Mouse (Mus musculus): ENCODE data around the gene Ankrd33.
"Not testable (repeated sequence)": the region's sequence is repeated elsewhere in the genome, so short reads cannot be mapped to it uniquely, and the experiment has no call there.

Ankrd33 gene

DNA sequence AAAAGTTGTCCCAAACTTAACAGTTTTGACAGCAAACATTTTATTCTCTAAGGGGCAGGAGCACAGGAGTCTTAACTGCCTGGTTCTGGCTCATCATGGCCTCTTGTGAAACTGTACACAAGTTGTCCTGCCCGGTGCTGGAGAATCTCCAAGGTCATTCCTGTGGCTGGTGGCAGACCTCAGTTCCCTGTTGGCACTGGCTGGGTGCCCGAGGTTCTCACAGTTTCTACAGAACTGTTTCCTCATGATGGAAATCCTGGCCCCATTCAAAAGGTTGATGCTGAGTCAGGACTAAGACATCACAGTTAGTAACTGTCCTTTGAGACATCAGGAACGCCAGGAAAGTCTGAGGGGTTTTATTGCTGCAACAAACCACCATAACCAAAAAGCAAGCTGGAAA, 28.6 kb upstream of the Ankrd33 start:
- DNase-seq, result no peak

- no peak for DNase-seq
These were observed 27.3 kb upstream of the Ankrd33 start for GRCm38 (mm10) chr15:101088291-101088690.

DNA sequence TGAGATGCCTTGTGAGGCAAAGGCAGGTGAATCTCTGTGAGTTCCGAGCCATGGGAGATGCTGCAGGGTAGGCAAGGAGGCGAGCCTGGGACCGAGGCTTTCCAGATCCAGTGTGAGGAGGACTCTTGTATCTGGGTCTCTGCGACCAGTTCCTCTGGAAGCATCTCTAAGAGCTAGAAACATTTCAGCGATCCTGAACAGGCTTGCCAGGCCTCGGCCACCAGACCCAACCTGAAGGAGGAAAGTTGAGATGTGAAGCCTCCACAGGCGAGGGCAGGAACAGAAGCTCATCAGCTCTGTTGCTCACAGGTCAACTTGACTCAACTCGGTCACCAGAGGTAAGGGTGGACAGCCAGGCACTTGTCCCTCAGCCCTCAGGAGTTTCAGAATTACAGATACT, 24.0 kb upstream of the Ankrd33 start:
- no peak for DNase-seq

DNA sequence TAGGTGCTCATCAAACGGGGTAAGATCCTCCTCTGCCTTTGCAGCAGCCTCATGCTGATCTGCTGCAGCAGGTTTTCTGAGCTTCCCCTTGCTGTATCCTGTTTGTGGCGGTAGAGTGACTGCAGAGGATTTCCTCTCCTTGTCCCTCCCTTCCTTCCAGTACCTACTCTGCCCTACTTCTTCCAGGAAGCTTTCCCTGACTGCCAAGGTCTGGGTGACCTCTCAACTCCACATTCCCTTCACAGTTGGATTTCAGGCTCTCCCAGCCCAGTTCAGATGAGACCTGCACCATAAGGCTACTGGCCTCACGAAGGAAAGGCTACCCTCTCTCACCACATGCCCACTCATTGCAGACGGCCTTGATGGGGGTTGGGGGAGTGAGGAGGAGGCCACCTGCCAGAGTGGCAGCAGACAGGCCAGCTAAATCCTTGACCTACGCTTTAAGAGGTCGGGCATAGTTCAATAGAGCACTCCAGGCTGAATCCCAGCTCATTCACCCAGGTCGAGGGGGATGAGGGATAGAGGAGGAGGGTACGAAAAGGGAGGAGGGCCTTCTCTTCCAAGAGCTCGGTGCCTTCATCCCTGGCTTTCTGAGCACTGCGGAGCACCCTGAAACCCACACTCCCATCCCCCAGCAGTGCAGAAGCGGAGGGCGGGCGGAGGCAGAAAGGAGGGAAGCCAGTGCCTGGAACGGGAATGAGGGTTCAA, 23.3 kb upstream of the Ankrd33 start:
- DNase-seq, result no peak

GRCm38 (mm10) chr15:101092829-101093648, 22.5 kb upstream of the Ankrd33 start:
- no peak for DNase-seq

DNA sequence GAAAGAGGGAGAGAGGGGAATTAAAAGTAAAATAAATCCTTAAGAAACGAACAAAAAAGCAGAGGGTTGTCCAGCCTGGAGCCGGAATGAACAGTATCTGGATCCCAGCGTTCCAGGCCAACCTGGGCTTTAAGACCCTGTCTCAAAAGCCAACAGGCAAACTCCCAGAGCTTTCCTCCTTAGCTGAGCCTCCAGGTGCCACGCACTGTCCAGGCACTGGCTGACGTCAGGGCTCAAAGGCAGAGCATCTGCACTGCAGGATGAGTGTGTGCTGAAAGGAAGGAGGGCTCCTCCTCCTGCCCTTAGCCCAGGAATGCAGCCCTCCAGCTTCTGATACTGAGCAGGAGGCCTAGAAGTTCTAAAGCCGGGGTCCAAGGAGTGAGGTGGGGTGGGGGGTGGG, 21.6 kb upstream of the Ankrd33 start:
- no peak for DNase-seq

- no peak for DNase-seq
These were observed 20.6 kb upstream of the Ankrd33 start for GRCm38 (mm10) chr15:101094979-101095378.

- DNase-seq, result no peak
These were observed 20.2 kb upstream of the Ankrd33 start for GRCm38 (mm10) chr15:101095392-101095791.

GRCm38 (mm10) chr15:101097985-101098651, 17.4 kb upstream of the Ankrd33 start:
- DNase-seq, result no peak

DNA sequence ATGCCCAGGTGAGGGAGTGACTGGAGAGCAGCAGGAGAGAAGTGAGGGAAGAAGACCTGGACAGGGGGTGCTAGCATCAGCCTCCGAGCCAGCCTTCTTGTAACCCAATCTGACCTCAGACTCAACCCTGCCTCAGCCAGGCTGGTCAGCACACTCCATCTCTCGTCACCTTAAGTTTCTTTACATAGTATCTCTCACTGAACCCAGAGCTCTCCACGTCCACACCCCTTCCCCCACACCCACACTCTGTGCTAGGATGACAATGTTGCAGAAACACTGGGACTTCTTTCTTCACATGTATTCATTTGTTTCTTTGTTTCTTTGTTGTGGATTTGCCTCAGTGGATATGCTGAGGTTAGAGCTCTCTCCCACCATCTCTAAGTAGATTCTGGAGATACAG, 14.6 kb upstream of the Ankrd33 start:
- DNase-seq, result no peak

DNA sequence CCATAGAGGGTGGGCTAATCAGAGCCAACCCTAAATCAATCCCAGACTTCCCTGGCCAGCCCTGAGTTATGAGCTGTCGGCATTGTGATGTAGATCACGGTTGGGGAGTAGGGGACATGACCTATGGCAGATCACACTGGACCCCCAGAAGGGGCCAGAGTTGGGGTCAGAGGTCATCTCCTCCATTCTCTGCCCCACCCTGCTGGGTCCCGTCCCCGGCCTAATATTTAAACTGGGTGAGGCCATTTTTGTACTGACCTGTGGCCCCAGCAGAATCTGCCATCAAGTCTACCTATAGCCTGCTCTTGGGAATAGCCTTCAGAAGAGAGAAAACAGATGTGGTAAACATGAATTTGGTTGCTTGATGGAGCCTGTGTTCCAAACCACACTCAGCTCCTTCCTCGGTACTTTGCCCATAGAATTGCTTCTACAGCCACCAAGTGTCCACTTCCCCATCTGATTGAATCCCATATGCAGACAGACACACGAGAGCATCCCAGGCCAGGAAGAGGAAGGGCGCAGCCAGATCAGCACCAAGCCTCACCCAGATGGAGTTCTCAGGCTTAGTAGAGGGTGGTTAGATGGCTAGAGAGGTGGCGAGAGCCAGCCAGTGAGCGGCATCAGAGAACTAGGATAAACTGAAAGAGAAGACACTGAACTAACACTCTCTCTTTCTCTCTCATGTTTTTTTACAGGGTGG, 11.8 kb upstream of the Ankrd33 start:
- no peak for DNase-seq

DNA sequence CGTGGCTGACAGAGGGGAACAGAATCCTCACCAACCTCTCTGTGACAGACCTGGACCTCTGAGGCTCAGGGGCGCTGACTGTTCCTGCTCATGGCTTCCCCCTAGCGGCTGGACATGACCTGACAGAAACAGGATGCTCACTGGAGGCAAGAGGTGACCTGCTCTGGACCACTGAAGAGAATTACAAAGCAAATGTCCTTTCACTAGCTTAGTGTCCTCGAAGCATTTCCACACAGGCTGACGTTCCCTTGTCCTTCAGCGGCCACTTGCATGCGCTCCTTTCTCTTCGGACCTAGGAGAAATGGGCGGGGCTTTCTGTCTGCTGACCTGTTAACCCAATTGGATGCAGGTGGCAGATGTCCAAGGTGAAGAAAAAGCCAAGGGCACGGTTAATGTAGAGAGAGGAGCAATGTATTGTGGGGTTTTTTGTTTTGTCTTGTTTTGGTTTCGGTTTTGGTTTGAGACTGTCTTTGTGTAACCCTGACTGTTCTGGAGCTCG, 10.0 kb upstream of the Ankrd33 start:
- peak; percentile 76 for DNase-seq

DNA sequence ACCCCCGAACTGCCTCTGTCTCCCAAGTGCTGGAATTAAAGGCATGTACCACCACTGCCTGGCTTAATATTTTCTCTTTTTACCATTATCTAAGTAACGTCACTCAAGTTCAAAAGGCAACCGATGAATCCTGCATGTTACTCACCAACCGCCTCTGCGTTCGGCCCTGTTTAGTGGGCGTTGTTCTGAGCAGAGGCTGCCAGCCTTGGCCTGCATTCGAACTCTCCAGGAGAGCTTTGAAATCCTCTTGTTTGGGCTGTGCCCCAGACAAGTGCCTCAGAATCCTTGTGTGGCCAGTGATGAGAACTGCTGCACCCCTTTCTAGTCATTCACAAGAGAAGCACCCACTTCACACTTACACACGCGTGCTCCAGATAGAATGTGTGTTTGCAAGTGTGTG, 9.5 kb upstream of the Ankrd33 start:
- DNase-seq, result no peak

GRCm38 (mm10) chr15:101107906-101108671, 7.5 kb upstream of the Ankrd33 start:
- DNase-seq, result no peak

DNA sequence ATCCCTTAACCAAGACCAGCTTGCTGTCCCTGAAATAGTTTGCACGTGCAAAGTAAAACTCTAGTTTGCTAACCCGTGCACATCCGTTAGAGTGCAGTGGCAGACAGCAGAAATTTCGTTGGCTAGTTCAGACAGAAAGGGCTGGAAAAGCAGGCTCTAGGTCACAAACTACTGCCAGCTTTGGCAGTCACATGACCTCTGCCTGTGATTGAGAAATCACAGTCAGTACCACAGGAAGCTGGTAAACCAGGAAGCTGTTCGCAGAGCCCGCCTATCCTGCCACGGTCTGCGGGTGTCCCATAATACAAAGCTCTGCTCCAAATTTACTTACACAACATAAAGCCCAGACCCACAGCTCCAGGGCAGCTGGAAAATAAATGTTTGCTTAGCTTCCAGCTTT, 2.4 kb upstream of the Ankrd33 start:
- no peak for DNase-seq

GRCm38 (mm10) chr15:101113778-101114177, 1.8 kb upstream of the Ankrd33 start:
- DNase-seq, result not testable (repeated sequence)

- no peak for DNase-seq
These were observed 3.0 kb downstream of the Ankrd33 start for GRCm38 (mm10) chr15:101118399-101119125.

DNA sequence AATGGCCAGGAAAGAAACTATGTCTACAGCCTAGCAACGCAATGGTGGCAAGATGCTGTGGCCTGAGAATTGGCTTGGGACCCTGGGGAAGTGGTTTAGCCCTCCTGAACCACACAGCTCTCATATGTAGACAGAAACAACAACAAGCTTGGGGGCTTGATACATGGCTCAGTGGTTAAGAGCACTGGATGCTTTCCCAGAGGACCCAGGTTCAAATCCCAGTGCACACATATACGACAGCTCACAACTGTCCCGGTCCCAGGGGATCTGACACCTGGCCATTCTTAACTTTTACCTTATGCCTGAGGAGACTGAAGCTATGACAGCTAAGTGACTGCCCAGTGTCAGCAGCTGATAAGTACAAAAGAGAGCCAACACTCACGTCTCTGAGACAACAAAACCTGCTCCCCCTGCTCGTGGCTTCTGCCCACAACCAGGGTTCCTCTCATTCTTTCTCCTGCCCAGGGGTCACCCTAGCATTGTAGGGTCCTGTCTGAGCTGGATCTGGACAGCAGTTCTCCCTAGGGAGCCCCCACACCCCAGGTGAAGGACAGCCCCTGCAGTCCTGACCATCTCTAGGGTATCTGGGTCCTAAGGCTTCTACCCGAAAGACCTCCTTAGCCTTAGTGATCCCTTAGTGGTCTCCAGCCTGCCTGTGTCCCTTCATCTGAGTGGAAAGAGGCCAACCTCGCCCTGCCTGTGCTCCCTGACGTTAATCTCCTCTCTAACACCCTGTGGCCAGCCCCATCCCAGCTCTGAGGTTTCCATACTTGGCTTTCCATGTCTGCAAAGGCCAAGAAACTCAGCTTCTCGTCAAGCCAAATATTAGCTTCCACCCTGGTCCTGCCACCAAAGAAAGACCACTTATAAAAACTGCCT, 6.1 kb downstream of the Ankrd33 start:
- no peak for DNase-seq

GRCm38 (mm10) chr15:101122290-101122589, 6.7 kb downstream of the Ankrd33 start:
- no peak for DNase-seq

GRCm38 (mm10) chr15:101123202-101123601, 7.6 kb downstream of the Ankrd33 start:
- DNase-seq, result no peak

- DNase-seq, result no peak
These were observed 10.0 kb downstream of the Ankrd33 start for GRCm38 (mm10) chr15:101125561-101125960.

Data from thymus, postnatal 25 days (tissue).